Mouse (Mus musculus) embryonic fibroblast, embryonic 13.5 days (primary cell): ENCODE results near the gene Ube2b. TPM values are rescaled to one million over a fixed set of nuclear protein-coding genes. Genes with fewer than 3 reads are reported as not detected.

Source experiments
- H3K27ac ChIP-seq: 2 replicates; pipeline ENCODE4 v1.5.1; 2012; ENCODE audit warnings: low read length, control low read depth, inconsistent platforms; ENCODE audit not compliant: insufficient read depth
- H3K4me1 ChIP-seq: 2 replicates; pipeline ENCODE4 v1.6.1; 2011; ENCODE audit warnings: low read length; ENCODE audit not compliant: control insufficient read depth, insufficient read depth
- H3K4me3 ChIP-seq: 2 replicates; pipeline ENCODE4 v1.5.1; 2011; ENCODE audit warnings: mild to moderate bottlenecking, control low read depth, low read length; ENCODE audit not compliant: insufficient read depth
- CTCF ChIP-seq: IDR thresholded peaks from 2 replicates; pipeline ENCODE4 v1.5.1; 2011; ENCODE audit warnings: mild to moderate bottlenecking, control low read depth, low read length, moderate library complexity, borderline replicate concordance; ENCODE audit not compliant: insufficient read depth
- POLR2A ChIP-seq: IDR thresholded peaks from 2 replicates; pipeline ENCODE4 v1.6.1; 2011; ENCODE audit warnings: low read depth, mild to moderate bottlenecking, control low read depth, low read length, moderate library complexity
- polyA plus RNA-seq: library from polyadenylated mRNA; stranded (reverse); fragments of >200 nt; gene quantifications from 2 replicates; pipeline ENCODE4 v1.2.4, GENCODE M21; 2011; ENCODE audit warnings: low read depth; ENCODE audit not compliant: missing spikeins, insufficient read length

Ube2b gene
- 165 and 168 TPM in 2 replicates for polyA plus RNA-seq

- Histone ChIP-seq H3K4me1 (no peaks in the 10 kb centered on the region; the same call in 1 of the 2 replicates), H3K27ac (peak within 1 kb of the TSS; percentile 81), H3K4me3 (peak within 1 kb of the TSS; percentile 90)
- TF ChIP-seq POLR2A (peak; percentile 63), CTCF (no peak)
Measured at GRCm38 (mm10) chr11:52000290-52000962, at the start of gene Ube2b. Gene Ube2b, minus strand, starts transcription at chr11:52000762.

DNA sequence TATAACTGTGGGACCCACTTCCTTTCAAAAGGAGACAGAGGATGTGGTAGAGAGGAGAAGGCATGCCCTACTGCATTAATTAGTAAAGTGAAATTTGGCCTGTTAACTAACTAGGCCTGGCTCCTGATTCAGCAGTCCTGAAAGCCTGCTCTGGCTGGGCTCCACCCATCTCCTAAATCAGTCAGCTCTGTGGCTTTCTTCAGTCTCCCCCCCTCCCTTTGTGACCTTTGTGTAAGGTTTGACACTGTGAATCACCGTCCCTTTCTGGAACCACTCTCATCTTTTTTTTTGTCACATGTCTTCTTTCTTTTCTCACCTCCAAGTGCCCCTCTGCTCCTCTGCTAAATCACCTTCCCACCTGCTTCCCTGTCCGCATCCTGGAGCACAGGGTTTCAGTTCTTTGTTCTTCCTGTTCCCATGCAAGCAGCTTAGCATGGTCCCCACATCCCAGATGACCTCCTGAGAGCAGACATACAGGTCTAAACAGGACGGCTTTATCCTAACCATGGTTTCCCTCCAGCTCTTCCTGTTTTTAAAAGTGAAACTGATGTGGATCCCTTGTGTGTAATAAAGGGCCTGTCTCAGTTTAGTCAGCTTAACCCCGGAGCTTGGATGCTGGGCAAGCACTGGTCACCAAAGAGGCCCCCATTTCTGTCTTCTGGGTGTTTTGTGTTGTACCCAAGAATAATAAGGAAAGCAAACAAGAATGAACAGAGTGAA is 46.0 kb upstream of the Ube2b start:
- 0 out of 2 replicates have a peak, but pooled peaks cover 5% of the 10 kb centered on the region for H3K4me1 ChIP-seq
- TF ChIP-seq POLR2A, result no peak
- no peak for TF ChIP-seq CTCF
- H3K4me3 ChIP-seq, result no peak overlapping the region
- no peak overlapping the region for H3K27ac ChIP-seq

- Histone ChIP-seq H3K4me1 (0 out of 2 replicates have a peak, but pooled peaks cover 5% of the 10 kb centered on the region), H3K27ac (no peak overlapping the region), H3K4me3 (no peak overlapping the region)
- no peak for TF ChIP-seq CTCF
- TF ChIP-seq POLR2A, result no peak
Measured at GRCm38 (mm10) chr11:52044156-52044555, 43.6 kb upstream of the Ube2b start.

DNA sequence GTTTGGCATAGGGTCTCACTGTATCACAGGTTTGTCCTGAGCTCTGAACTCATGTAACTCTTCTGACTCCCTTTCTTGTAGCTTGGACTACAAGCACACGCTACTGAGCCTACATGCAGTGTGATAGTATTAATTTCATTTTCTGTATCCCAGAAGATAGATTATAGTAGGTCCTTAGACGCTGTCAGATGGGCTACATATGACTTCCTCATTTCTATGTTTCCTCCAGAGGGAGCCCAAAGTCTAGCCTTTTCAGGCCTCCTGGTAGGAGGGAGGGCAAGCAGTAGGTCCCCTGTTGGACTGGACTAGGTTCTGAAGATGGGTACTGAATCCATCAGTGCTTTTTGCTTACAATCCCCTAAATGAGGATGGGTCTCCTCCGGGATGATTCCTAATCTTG is 42.7 kb upstream of the Ube2b start:
- Histone ChIP-seq H3K4me1 (0 out of 2 replicates have a peak, but pooled peaks cover 5% of the 10 kb centered on the region), H3K4me3 (no peak overlapping the region), H3K27ac (no peak overlapping the region)
- TF ChIP-seq CTCF (no peak), POLR2A (no peak)

- Histone ChIP-seq H3K4me1 (no peaks in the 10 kb centered on the region), H3K4me3 (no peak overlapping the region), H3K27ac (no peak overlapping the region)
- TF ChIP-seq CTCF, result no peak
- TF ChIP-seq POLR2A, result no peak
Measured at GRCm38 (mm10) chr11:52037659-52038058, 37.1 kb upstream of the Ube2b start.

DNA sequence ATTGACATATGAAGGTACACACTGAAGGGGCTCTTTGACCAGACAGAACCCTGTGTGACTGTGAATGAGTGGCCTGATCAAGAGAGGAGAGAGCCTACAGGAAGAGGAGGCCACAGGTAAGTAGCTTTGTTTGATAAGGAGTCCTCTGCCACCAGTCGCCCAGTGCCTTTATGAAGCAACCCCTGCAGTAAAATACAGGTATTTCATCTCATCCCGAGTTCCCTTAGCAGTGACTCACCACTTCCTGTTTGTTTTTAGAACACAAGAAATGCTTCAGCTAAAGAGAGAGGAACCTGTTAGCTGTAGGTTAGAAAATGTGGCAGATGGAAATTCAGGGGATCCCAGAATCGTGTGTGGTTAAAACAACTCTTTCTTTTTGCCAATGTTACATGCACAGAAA is 35.3 kb upstream of the Ube2b start:
- H3K4me1 ChIP-seq, result no peaks in the 10 kb centered on the region
- no peak overlapping the region for H3K27ac ChIP-seq
- no peak overlapping the region for H3K4me3 ChIP-seq
- TF ChIP-seq POLR2A, result no peak
- no peak for TF ChIP-seq CTCF

- Histone ChIP-seq H3K4me3 (no peak overlapping the region), H3K27ac (no peak overlapping the region), H3K4me1 (no peaks in the 10 kb centered on the region)
- TF ChIP-seq CTCF (no peak), POLR2A (no peak)
Measured at GRCm38 (mm10) chr11:52033953-52034352, 33.4 kb upstream of the Ube2b start.

GRCm38 (mm10) chr11:52032356-52032755 is 31.8 kb upstream of the Ube2b start:
- no peak for TF ChIP-seq CTCF
- TF ChIP-seq POLR2A, result no peak
- no peaks in the 10 kb centered on the region for H3K4me1 ChIP-seq
- H3K27ac ChIP-seq, result no peak overlapping the region
- H3K4me3 ChIP-seq, result no peak overlapping the region

DNA sequence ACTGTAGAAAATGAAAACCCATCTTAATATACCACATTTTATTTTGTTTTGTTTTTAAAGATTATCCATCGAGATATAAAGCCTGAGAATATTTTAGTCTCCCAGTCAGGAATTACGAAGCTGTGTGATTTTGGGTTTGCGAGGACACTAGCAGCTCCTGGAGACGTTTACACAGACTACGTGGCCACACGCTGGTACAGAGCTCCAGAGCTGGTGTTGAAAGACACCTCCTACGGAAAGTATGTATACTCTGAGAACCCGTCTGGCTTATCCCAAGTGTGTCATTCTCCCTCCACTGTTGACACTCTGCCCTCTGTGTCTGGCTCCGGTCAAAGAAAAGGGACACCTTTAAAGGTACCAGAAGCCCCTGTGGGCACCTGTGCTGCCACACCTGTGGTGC is 17.7 kb upstream of the Ube2b start:
- Histone ChIP-seq H3K27ac (no peak overlapping the region), H3K4me1 (no peaks in the 10 kb centered on the region), H3K4me3 (no peak overlapping the region)
- TF ChIP-seq POLR2A, result no peak
- TF ChIP-seq CTCF, result no peak

DNA sequence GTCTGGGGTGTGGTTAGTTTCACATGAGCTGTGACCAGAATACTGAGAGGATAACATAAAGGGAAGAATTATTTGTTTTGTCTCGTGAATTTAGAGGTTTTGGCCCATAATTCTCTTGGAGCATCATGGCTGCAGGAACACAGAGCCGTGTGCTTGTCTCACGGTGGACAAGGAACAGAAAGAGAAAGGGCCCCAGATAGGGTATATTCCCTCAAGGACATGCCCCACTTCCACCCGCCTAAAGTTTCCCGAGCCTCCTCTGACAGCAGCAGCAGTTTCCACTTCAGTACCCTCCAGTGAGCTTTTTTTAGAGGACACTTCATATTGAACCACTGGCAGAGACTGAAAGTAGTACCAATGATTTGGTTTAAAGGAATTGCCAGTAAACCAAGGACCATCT is 11.0 kb upstream of the Ube2b start:
- Histone ChIP-seq H3K4me3 (no peak overlapping the region), H3K4me1 (no peaks in the 10 kb centered on the region), H3K27ac (no peak overlapping the region)
- no peak for TF ChIP-seq CTCF
